Mouse (Mus musculus) neural tube, embryonic 12.5 days (tissue): ENCODE measurements around the gene Elovl5. TPM values are rescaled to one million over a fixed set of nuclear protein-coding genes. Genes with fewer than 3 reads are reported as not detected.

Experiments used
- ATAC-seq: fragments of 200-750 bp; cut with Nextera tagmentation; 2 replicates; pipeline ENCODE4 v1.8.0; 2017; ENCODE audit warnings: low read depth, mild to moderate bottlenecking, moderate TSS enrichment, moderate library complexity; ENCODE audit not compliant: low FRiP score
- H3K27ac ChIP-seq: fragments of 300-500 bp; sonication (generic); 2 replicates; pipeline ENCODE4 v1.5.1; 2016
- H3K27me3 ChIP-seq: fragments of 300-500 bp; sonication (generic); replicated peaks from 2 replicates; pipeline ENCODE4 v1.6.1; 2016; ENCODE audit warnings: mild to moderate bottlenecking
- H3K36me3 ChIP-seq: fragments of 300-500 bp; sonication (generic); 2 replicates; pipeline ENCODE4 v1.6.1; 2016; ENCODE audit warnings: mild to moderate bottlenecking
- H3K4me1 ChIP-seq: fragments of 300-500 bp; sonication (generic); 2 replicates; pipeline ENCODE4 v1.6.1; 2016
- H3K4me2 ChIP-seq: fragments of 300-500 bp; sonication (generic); replicated peaks from 2 replicates; pipeline ENCODE4 v1.6.1; 2016; ENCODE audit warnings: mild to moderate bottlenecking
- H3K4me3 ChIP-seq: fragments of 300-500 bp; sonication (generic); 2 replicates; pipeline ENCODE4 v1.5.1; 2016
- H3K9ac ChIP-seq: fragments of 300-500 bp; sonication (generic); 2 replicates; pipeline ENCODE4 v1.6.1; 2016; ENCODE audit warnings: mild to moderate bottlenecking
- H3K9me3 ChIP-seq: fragments of 300-500 bp; sonication (generic); 2 replicates; pipeline ENCODE4 v1.6.1; 2016; ENCODE audit warnings: mild to moderate bottlenecking
- WGBS: fragments of 180-500 bp; shearing (Covaris S2); methylation state at CpG from one replicate; pipeline ENCODE4 v1.1.7; 2016; 5-methylcytosine and 5-hydroxymethylcytosine counted together
- polyA plus RNA-seq: library from polyadenylated mRNA; unstranded; fragments of >200 nt; fragmentation: Nextera tagmentation; extraction: Ambion mirVana; gene quantifications from 2 replicates; pipeline ENCODE4 v1.2.1, GENCODE M21; 2016

Elovl5 gene
- 66.4 and 67.9 TPM in 2 replicates for polyA plus RNA-seq

DNA sequence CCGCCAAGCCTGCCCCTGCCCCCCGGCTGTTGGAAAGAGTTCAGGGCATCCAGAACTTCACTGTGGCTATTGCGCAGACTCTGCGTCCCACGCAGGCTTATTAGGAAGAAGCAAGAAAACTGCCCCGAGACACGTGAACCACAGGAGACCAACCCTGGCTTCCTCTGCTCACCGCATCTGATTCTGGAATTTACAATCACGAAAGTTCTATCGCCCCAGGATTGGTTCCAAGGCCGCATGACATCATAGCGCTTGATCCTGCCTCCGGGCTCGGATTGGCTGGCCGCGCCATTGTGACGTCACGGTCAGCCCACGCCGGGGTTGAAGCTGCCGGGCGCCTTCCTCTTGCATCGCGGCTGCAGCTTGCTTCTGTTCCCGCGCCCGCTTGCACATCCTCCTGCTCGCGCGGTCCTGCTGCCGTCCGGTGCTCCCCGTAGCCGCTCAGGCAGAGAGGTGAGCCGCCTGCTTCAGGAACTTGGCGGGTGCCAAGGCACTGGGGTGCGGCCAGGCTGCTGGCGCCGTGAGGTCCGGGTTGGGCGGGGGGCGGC is at the start of gene Elovl5:
Gene Elovl5 (plus strand): TSS at position 291 of the 548 bp plus-strand sequence.
- Histone ChIP-seq H3K36me3 (no peaks in the 10 kb centered on the region), H3K4me1 (peaks cover 17% of the 10 kb centered on the region), H3K9ac (peak within 1 kb of the TSS; percentile 90), H3K4me3 (peak within 1 kb of the TSS; percentile 93), H3K4me2 (peak within 1 kb of the TSS; percentile 88), H3K27me3 (no peaks in the 10 kb centered on the region), H3K27ac (peak within 1 kb of the TSS; percentile 76), H3K9me3 (no peaks in the 10 kb centered on the region)
- under 1% methylated on average over 42 of the region's 42 CpGs for WGBS
- ATAC-seq = peak; percentile 95

GRCm38 (mm10) chr9:77891501-77891900 is 25.7 kb upstream of the Elovl5 start:
- H3K4me3 ChIP-seq = no peak overlapping the region
- H3K9me3 ChIP-seq = no peaks in the 10 kb centered on the region
- no peak overlapping the region for H3K27ac ChIP-seq
- 87% methylated on average over 4 of the region's 4 CpGs for WGBS
- H3K9ac ChIP-seq = no peak overlapping the region
- no peak for ATAC-seq
- H3K4me2 ChIP-seq = no peak overlapping the region
- no peaks in the 10 kb centered on the region for H3K27me3 ChIP-seq
- no peaks in the 10 kb centered on the region for H3K4me1 ChIP-seq
- H3K36me3 ChIP-seq = no peaks in the 10 kb centered on the region

- Histone ChIP-seq H3K27ac (no peak overlapping the region), H3K4me3 (no peak overlapping the region), H3K36me3 (no peaks in the 10 kb centered on the region), H3K27me3 (no peaks in the 10 kb centered on the region), H3K9ac (no peak overlapping the region), H3K4me2 (no peak overlapping the region), H3K4me1 (no peaks in the 10 kb centered on the region), H3K9me3 (no peaks in the 10 kb centered on the region)
- 61% methylated on average over 7 of the region's 7 CpGs for WGBS
- no peak for ATAC-seq
These were observed 18.6 kb upstream of the Elovl5 start for GRCm38 (mm10) chr9:77898551-77898950.

DNA sequence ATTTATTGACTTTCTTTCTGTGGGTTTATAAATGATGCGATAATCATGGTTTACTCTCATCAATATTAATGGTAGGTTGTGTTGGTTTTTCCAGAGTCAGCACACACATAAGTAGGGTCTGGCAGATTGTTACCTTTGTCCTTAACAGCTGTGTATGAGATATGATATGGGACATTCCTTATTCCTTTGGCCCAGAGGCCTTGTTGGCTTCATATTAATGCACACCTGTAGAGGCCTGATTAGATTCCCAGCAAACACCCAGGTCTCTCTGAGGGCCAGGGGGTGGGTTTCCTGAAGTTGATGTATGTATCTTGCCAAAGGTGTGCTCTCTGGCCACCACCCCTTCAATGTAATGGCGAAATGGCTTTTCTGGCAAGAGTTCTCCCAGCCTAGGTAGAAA is 13.0 kb upstream of the Elovl5 start:
- Histone ChIP-seq H3K27me3 (no peaks in the 10 kb centered on the region), H3K9ac (no peak overlapping the region), H3K27ac (no peak overlapping the region), H3K4me2 (no peak overlapping the region), H3K4me1 (no peaks in the 10 kb centered on the region), H3K36me3 (no peaks in the 10 kb centered on the region), H3K4me3 (no peak overlapping the region), H3K9me3 (no peaks in the 10 kb centered on the region)
- 93% methylated on average over 2 of the region's 2 CpGs for WGBS
- ATAC-seq = no peak

GRCm38 (mm10) chr9:77909572-77910269 is 7.4 kb upstream of the Elovl5 start:
- Histone ChIP-seq H3K27me3 (no peaks in the 10 kb centered on the region), H3K36me3 (no peaks in the 10 kb centered on the region), H3K9ac (peak overlapping the region; percentile 73; the same call in 1 of the 2 replicates), H3K27ac (peak overlapping the region; percentile 81; the same call in 1 of the 2 replicates), H3K9me3 (no peaks in the 10 kb centered on the region), H3K4me2 (peak overlapping the region; percentile 70), H3K4me1 (peaks cover 6% of the 10 kb centered on the region), H3K4me3 (peak overlapping the region; percentile 68; the same call in 1 of the 2 replicates)
- peak; percentile 10; the same call in 1 of the 2 replicates for ATAC-seq
- 15% methylated on average over 10 of the region's 10 CpGs for WGBS

DNA sequence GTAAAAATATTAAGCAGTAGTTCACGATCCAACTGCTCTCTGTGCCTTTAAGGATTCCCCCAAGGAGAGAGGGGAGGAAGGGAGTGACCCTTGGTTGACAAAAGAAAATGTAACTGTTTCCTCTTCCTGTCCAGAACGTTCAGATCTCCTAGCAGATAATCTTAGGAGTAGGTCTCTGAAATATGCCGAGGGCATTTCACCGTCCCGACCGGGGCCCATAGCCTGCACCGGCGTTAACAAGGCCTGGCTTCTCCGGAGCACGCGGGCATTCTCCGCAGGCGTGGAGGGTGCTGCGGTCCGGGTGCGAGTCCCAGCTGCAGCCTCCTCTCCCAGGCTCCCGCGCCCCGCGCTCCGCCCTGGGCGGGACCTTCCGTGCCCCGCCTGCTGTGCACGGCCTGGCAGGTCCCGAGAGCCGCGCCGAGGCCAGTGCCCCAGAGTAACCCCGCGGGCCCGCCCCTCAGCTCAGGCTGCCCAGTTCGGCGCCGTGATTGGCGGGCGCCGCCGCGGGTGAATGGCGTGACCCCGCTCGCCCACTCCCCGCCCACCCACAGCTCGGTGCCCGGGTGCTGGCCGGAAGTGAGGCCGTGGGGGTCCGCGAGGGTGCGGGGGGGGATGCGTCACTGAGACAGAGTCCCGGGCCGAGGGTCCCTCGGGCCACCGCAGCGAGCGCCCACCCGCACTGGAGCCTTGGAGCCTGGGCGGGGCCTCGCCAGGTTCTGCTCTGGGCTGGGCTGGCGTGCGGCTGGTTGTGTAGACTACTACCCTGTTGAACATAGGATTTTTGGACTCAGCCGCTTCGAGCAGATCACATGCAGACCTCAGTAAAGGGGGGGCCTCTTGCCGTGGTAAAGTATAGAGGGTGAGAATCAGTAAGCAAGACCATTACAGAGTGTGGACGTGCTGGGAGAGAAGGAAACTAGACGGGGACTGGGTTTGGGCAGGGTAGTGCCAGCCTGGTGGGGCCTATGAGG is 6.6 kb upstream of the Elovl5 start:
- Histone ChIP-seq H3K4me2 (peak overlapping the region; percentile 70), H3K27ac (peak overlapping the region; percentile 81), H3K4me3 (peak overlapping the region; percentile 68), H3K4me1 (peaks cover 6% of the 10 kb centered on the region), H3K27me3 (no peaks in the 10 kb centered on the region), H3K9ac (peak overlapping the region; percentile 73), H3K9me3 (no peaks in the 10 kb centered on the region), H3K36me3 (no peaks in the 10 kb centered on the region)
- peak; percentile 95 for ATAC-seq
- under 1% methylated on average over 68 of the region's 68 CpGs for WGBS

DNA sequence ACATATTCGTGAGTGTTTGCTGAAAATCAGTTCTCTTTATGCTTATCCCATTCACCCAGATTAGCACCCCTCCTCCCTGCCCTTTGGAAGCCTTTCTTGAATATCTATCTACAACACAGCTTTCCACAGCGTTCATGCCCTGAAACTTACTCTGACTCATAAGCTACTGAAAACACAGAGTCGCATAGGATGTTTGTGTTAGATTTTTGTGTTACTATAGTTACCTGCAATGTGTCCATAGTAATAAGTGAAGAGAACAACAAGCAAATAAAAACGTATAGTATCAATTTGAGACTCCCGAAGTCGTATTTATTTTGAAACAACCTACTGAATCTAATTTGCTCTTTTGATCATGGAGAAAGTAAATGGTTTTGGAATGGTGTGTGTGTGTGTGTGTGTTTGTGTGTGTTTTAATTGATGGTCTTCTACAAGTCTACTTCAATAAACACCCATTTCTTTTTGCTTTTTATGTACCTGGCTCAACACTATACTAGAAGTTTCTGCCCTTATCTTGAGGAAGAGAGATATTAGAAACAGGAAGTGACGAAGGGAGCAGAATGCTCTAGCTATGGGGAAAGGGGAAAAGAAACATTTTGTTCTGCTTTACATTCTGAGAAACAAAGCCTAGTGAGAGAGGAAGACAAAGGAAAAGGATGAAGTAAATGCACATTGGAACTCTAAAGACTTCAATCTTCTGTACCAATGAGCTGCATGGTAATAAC is 5.5 kb upstream of the Elovl5 start:
- ATAC-seq = no peak
- Histone ChIP-seq H3K9ac (no peak overlapping the region), H3K4me2 (peak overlapping the region; percentile 70), H3K9me3 (no peaks in the 10 kb centered on the region), H3K36me3 (no peaks in the 10 kb centered on the region), H3K4me1 (peaks cover 6% of the 10 kb centered on the region), H3K27me3 (no peaks in the 10 kb centered on the region), H3K27ac (no peak overlapping the region), H3K4me3 (no peak overlapping the region)
- WGBS = 54% methylated on average over 7 of the region's 7 CpGs

- no peak for ATAC-seq
- Histone ChIP-seq H3K36me3 (no peaks in the 10 kb centered on the region), H3K27me3 (no peaks in the 10 kb centered on the region), H3K9me3 (no peaks in the 10 kb centered on the region), H3K4me3 (no peak overlapping the region), H3K4me1 (peaks cover 6% of the 10 kb centered on the region), H3K9ac (no peak overlapping the region), H3K4me2 (no peak overlapping the region), H3K27ac (no peak overlapping the region)
- 87% methylated on average over 6 of the region's 6 CpGs for WGBS
These were observed 4.9 kb upstream of the Elovl5 start for GRCm38 (mm10) chr9:77912246-77912645.

DNA sequence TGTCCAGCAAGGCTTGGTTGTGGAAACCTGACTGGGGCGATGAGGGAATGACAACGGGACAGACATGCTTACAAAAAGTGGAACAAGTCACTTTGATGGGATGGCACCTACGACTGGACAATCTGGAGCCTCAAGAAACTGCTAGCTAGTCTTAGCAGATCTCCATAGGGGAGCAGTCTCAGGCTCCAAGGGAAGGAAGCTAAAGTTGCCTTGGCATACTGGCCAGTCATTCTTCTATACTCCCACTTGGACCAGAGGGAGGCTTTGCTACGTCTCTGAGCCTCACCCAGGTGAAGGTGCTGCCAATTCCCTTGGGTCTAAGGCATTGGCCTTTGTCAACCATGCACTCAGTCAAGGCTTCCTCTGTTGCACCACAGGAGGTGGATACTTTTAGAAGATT is 2.5 kb upstream of the Elovl5 start:
- no peak for ATAC-seq
- Histone ChIP-seq H3K4me2 (no peak overlapping the region), H3K27me3 (no peaks in the 10 kb centered on the region), H3K9ac (no peak overlapping the region), H3K4me1 (peaks cover 21% of the 10 kb centered on the region), H3K9me3 (no peaks in the 10 kb centered on the region), H3K4me3 (no peak overlapping the region), H3K36me3 (no peaks in the 10 kb centered on the region), H3K27ac (no peak overlapping the region)
- 77% methylated on average over 4 of the region's 4 CpGs for WGBS

DNA sequence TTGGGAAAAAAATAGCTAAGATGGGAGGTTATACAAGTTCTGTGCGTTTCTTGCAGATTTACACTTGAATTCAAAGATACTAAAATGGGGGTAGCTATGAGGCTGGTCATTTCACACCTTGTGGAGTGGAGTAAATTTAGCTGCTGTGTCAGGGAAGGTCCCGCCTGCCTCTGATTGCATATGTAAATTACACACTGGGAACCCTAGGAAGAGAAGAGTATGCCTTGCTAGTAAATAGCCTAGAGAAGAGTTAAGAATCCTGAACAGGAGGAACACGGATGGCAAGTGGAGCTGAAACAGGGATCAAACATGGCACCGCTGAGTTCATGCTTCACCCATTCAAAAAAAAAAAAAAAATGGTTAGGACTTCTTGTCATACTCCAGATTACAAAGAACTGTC is 1.4 kb upstream of the Elovl5 start:
- 50% methylated on average over 4 of the region's 4 CpGs for WGBS
- peaks cover 17% of the 10 kb centered on the region for H3K4me1 ChIP-seq
- H3K9ac ChIP-seq = no peak overlapping the region
- no peaks in the 10 kb centered on the region for H3K9me3 ChIP-seq
- H3K4me2 ChIP-seq = no peak overlapping the region
- H3K36me3 ChIP-seq = no peaks in the 10 kb centered on the region
- H3K27me3 ChIP-seq = no peaks in the 10 kb centered on the region
- H3K27ac ChIP-seq = no peak overlapping the region
- no peak overlapping the region for H3K4me3 ChIP-seq
- no peak for ATAC-seq

DNA sequence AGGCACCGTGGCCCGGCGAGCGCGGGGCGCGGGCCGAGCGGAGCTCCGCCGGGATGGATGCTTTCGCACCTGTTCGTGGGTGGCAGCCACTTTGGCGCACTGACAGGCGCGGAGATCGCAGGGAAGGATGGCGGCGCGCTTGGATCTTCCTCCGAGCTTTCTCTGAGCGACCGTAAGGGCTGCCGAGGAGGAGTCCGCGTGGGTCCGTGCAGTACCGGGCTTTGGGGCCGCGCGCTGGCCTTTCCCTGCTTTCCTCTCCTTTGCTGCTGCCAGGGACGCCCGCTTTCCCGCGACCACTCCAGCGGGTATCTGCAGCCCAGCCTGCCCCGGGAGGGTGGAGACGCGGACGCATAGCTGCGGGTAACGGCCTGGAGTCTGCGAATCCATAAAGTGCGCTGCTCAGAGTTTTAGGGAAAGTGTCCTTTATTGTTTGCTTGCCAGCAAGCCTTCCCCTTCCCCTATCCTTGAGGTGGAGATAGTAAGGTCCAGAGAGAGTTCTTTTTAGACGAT is 513 bp downstream of the Elovl5 start:
- peak; percentile 74 for ATAC-seq
- H3K27ac ChIP-seq = peak overlapping the region; percentile 76
- peak overlapping the region; percentile 90 for H3K9ac ChIP-seq
- peaks cover 17% of the 10 kb centered on the region for H3K4me1 ChIP-seq
- WGBS = under 1% methylated on average over 44 of the region's 45 CpGs
- H3K36me3 ChIP-seq = no peaks in the 10 kb centered on the region
- H3K9me3 ChIP-seq = no peaks in the 10 kb centered on the region
- H3K27me3 ChIP-seq = no peaks in the 10 kb centered on the region
- peak overlapping the region; percentile 88 for H3K4me2 ChIP-seq
- peak overlapping the region; percentile 93 for H3K4me3 ChIP-seq
